Mouse (Mus musculus) skeletal muscle tissue, postnatal 0 days (tissue): ENCODE measurements around the gene Gm10057. TPM values are rescaled to one million over a fixed set of nuclear protein-coding genes. Genes with fewer than 3 reads are reported as not detected.

ENCODE experiments used
- polyA plus RNA-seq: library from polyadenylated mRNA; unstranded; fragments of >200 nt; fragmentation: Nextera tagmentation; extraction: Ambion mirVana; gene quantifications from 2 replicates; pipeline ENCODE4 v1.2.1, GENCODE M21; 2015

Gm10057 gene
- not detected in 2 replicates for polyA plus RNA-seq

DNA sequence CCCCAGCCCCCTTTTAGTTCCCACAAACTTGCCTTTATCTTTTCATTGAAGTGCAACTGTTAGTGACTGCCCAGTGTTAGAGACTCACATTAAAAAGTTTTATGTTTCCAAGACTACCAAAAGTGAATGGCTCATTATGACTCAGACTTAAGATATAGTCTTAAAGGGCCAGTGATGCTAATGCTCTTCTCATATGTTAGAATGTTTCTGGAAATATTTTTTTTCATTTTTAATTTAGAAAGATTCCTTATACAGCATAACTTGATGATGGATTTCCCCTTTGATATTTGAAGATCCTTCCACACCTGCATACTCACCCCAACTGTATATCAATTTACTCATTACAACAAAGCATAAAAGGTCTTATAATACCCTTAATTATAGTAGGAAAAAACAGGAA lies at the start of gene Gm10057:
Gene Gm10057 (minus strand): TSS at position 101 of the 400 bp plus-strand sequence.

DNA sequence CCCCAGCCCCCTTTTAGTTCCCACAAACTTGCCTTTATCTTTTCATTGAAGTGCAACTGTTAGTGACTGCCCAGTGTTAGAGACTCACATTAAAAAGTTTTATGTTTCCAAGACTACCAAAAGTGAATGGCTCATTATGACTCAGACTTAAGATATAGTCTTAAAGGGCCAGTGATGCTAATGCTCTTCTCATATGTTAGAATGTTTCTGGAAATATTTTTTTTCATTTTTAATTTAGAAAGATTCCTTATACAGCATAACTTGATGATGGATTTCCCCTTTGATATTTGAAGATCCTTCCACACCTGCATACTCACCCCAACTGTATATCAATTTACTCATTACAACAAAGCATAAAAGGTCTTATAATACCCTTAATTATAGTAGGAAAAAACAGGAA lies 21.1 kb downstream of the Gm10057 start, which contains the start of gene 4921511M17Rik:
Gene 4921511M17Rik (minus strand): TSS at position 101 of the 400 bp plus-strand sequence.

DNA sequence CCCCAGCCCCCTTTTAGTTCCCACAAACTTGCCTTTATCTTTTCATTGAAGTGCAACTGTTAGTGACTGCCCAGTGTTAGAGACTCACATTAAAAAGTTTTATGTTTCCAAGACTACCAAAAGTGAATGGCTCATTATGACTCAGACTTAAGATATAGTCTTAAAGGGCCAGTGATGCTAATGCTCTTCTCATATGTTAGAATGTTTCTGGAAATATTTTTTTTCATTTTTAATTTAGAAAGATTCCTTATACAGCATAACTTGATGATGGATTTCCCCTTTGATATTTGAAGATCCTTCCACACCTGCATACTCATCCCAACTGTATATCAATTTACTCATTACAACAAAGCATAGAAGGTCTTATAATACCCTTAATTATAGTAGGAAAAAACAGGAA lies 42.3 kb downstream of the Gm10057 start, which contains the start of gene Samt1:
Gene Samt1 (minus strand): TSS at position 101 of the 400 bp plus-strand sequence.

Other genes starting within 250 kb of the Gm10057 start
- 2.0 and 2.1 TPM in 2 replicates for gene Spin2c, start 222.8 kb downstream of the Gm10057 start, polyA plus RNA-seq
- not detected in 2 replicates for gene Samt1, start 42.4 kb downstream of the Gm10057 start, polyA plus RNA-seq
- not detected in 2 replicates for gene 4921511M17Rik, start 21.2 kb downstream of the Gm10057 start, polyA plus RNA-seq
- not detected in 2 replicates for gene Gm15140, start 65.6 kb upstream of the Gm10057 start, polyA plus RNA-seq